Mouse (Mus musculus): ENCODE data around the gene Cblc. TPM values are rescaled to one million over a fixed set of nuclear protein-coding genes. Genes with fewer than 3 reads are reported as not detected.

Gene Cblc
- total RNA-seq, 2 experiments from 2014 or later, result 1.8 to 3.2 TPM

Other genes starting within 250 kb of the Cblc start
- gene Ppp1r37, start 233.7 kb downstream of the Cblc start, total RNA-seq (2021), result 10 to 100 TPM; 59.2 to 60.8 TPM
- under 1 TPM; 0.55 to 0.60 TPM for gene Zfp296, start 219.5 kb downstream of the Cblc start, total RNA-seq (2021)
- gene Gemin7, start 219.2 kb downstream of the Cblc start, total RNA-seq (2021), result 10 to 100 TPM; 54.7 to 56.2 TPM
- 10 to 100 TPM; 29.6 to 58.3 TPM for gene Clasrp, start 192.3 kb downstream of the Cblc start, total RNA-seq (2021)
- gene Relb, start 167.4 kb downstream of the Cblc start, total RNA-seq (2021), result 10 to 100 TPM; 18.8 to 21.6 TPM
- 100 to 1,000 TPM; 108 to 117 TPM for gene Clptm1, start 131.8 kb downstream of the Cblc start, total RNA-seq (2021)
- gene Apoc2, start 118.9 kb downstream of the Cblc start, total RNA-seq (2021), result 100 to 1,000 TPM in 1 of 2 experiments, 10 to 100 TPM in 1; 52.0 to 144 TPM
- 1 to 10 TPM; 1.3 to 1.5 TPM for gene Gm44805, start 115.4 kb downstream of the Cblc start, total RNA-seq (2021)
- gene Apoc4, start 115.3 kb downstream of the Cblc start, total RNA-seq (2021), result 100 to 1,000 TPM; 211 to 416 TPM
- gene Apoc1, start 104.1 kb downstream of the Cblc start, total RNA-seq (2021), result 1,000 to 10,000 TPM in 1 of 2 experiments, 100 to 1,000 TPM in 1; 910 to 1,570 TPM
- gene Apoe, start 97.6 kb downstream of the Cblc start, total RNA-seq (2021), result 1,000 to 10,000 TPM; 1,872 to 4,173 TPM
- gene Tomm40, start 81.4 kb downstream of the Cblc start, total RNA-seq (2021), result 100 to 1,000 TPM; 157 to 171 TPM
- 100 to 1,000 TPM in 1 of 2 experiments, 10 to 100 TPM in 1; 86.7 to 106 TPM for gene Nectin2, start 46.3 kb downstream of the Cblc start, total RNA-seq (2021)
- 10 to 100 TPM; 62.4 to 75.1 TPM for gene Bcam, start 25.8 kb downstream of the Cblc start, total RNA-seq (2021)
- gene Bcl3, start 26.0 kb upstream of the Cblc start, total RNA-seq (2021), result 10 to 100 TPM; 15.4 to 16.6 TPM
- gene Gm19345, start 55.2 kb upstream of the Cblc start, total RNA-seq (2021), result not detected
- under 1 TPM in 1 of 2 experiments, not detected in 1; 0.18 TPM for gene Ceacam16, start 64.5 kb upstream of the Cblc start, total RNA-seq (2021)
- not detected for gene Ceacam19, start 91.2 kb upstream of the Cblc start, total RNA-seq (2021)
- gene Pvr, start 124.4 kb upstream of the Cblc start, total RNA-seq (2021), result 10 to 100 TPM; 20.9 to 24.9 TPM
- gene Igsf23, start 153.9 kb upstream of the Cblc start, total RNA-seq (2021), result under 1 TPM; 0.27 TPM
- gene Ceacam20, start 168.6 kb upstream of the Cblc start, total RNA-seq (2021), result not detected
- not detected for gene Nlrp9b, start 194.7 kb upstream of the Cblc start, total RNA-seq (2021)

Measured in adrenal gland, postnatal 10 days (tissue).